Mouse (Mus musculus) ES-E14 (cell line): Measurements from ENCODE around the gene Iqce. TPM values are rescaled to one million over a fixed set of nuclear protein-coding genes. Genes with fewer than 3 reads are reported as not detected.
A peak's percentile ranks its signal among the peaks of the same experiment; 100 is the strongest.

Experiments
- DNase-seq: peaks from one replicate; pipeline ENCODE4 v3.0.0-alpha.2; 2013; ENCODE audit warnings: low read depth, low spot score
- H3K27ac ChIP-seq: 2 replicates; pipeline ENCODE4 v1.5.1; 2012; ENCODE audit warnings: low read depth, mild to moderate bottlenecking, low read length, moderate library complexity, mixed read lengths; ENCODE audit not compliant: poor library complexity, insufficient read depth, severe bottlenecking
- H3K36me3 ChIP-seq: 2 replicates; pipeline ENCODE4 v1.6.1; 2012; ENCODE audit warnings: mild to moderate bottlenecking, low read length, moderate library complexity, mixed read lengths; ENCODE audit not compliant: control insufficient read depth, poor library complexity, insufficient read depth, severe bottlenecking
- H3K4me1 ChIP-seq, 2 experiments: fragments of 150-350 bp in 1 of 2; sonication (generic) in 1 of 2; 2 replicates each; pipeline ENCODE4 v1.6.1; 2012; ENCODE audit warnings: low read length in 2 of 2, mild to moderate bottlenecking in 1 of 2, mixed read lengths in 1 of 2; ENCODE audit not compliant: control insufficient read depth in 2 of 2, insufficient read depth in 2 of 2, poor library complexity in 1 of 2
- H3K4me3 ChIP-seq, 2 experiments: fragments of 150-350 bp in 1 of 2; sonication (generic) in 1 of 2; 2 replicates each; pipeline ENCODE4 v1.5.1; 2012; ENCODE audit warnings: low read length in 2 of 2, low read depth in 1 of 2, mild to moderate bottlenecking in 1 of 2, mixed read lengths in 1 of 2; ENCODE audit not compliant: insufficient read depth in 1 of 2, poor library complexity in 1 of 2, severe bottlenecking in 1 of 2
- H3K9ac ChIP-seq: 2 replicates; pipeline ENCODE4 v1.6.1; 2012; ENCODE audit warnings: low read depth, mild to moderate bottlenecking, low read length, mixed read lengths; ENCODE audit not compliant: poor library complexity, insufficient read depth, severe bottlenecking
- H3K9me3 ChIP-seq: fragments of 150-350 bp; sonication (generic); 2 replicates; pipeline ENCODE4 v1.6.1; 2012; ENCODE audit warnings: low read depth, mild to moderate bottlenecking, low read length; ENCODE audit not compliant: control insufficient read depth, insufficient read depth
- CHD2 ChIP-seq: IDR thresholded peaks from 2 replicates; pipeline ENCODE4 v1.6.1; 2014; ENCODE audit warnings: mild to moderate bottlenecking, low read depth, low read length, inconsistent platforms
- HCFC1 ChIP-seq: IDR thresholded peaks from 2 replicates; pipeline ENCODE4 v1.6.1; 2012; ENCODE audit warnings: low read length, inconsistent platforms, borderline replicate concordance; ENCODE audit not compliant: insufficient read depth
- MAFK ChIP-seq: IDR thresholded peaks from 2 replicates; pipeline ENCODE4 v1.6.1; 2014; ENCODE audit warnings: mild to moderate bottlenecking, low read depth, low read length, inconsistent platforms; ENCODE audit not compliant: insufficient read depth
- ZC3H11A ChIP-seq: IDR thresholded peaks from 2 replicates; pipeline ENCODE4 v1.6.1; 2012; ENCODE audit warnings: low read depth, mild to moderate bottlenecking, inconsistent platforms, low read length, borderline replicate concordance
- ZNF384 ChIP-seq: IDR thresholded peaks from 2 replicates; pipeline ENCODE4 v1.6.1; 2012; ENCODE audit warnings: low read depth, low read length, inconsistent platforms
- in situ Hi-C, 2 experiments: fragments of 600-800 bp; cut with MboI; formaldehyde crosslinking; loops; one replicate each; pipeline ENCODE4 v1.15.1; 2025; ENCODE audit warnings: low sequenced_read_pairs in 2 of 2, inconsistent platforms in 1 of 2; ENCODE audit not compliant: unreplicated experiment in 2 of 2
- total RNA-seq: library from RNA; depleted of rRNA; stranded (reverse); fragments of 300-350 nt; gene quantifications from 2 replicates; pipeline ENCODE4 v1.2.3, GENCODE M21; 2012

Gene Iqce
- total RNA-seq, 1 experiment: 9.9 TPM

GRCm38 (mm10) chr5:140735297-140735696 lies 33.1 kb upstream of the Iqce start:
- in situ Hi-C loops: no loop called here
- peaks cover 0 to 6% of the 10 kb centered on the region in 2 experiments; a peak in 1 of 4 replicates for H3K4me1 ChIP-seq
- no peak for DNase-seq
- TF ChIP-seq CHD2 (no peak), HCFC1 (no peak), MAFK (no peak), ZNF384 (no peak), ZC3H11A (no peak)
- H3K4me3 ChIP-seq: peak overlapping the region; percentile 63 to 75
- H3K9me3 ChIP-seq: no peaks in the 10 kb centered on the region
- H3K27ac ChIP-seq: no peak overlapping the region
- peak overlapping the region; percentile 65 for H3K9ac ChIP-seq
- no peaks in the 10 kb centered on the region for H3K36me3 ChIP-seq

- peaks cover 0 to 6% of the 10 kb centered on the region in 2 experiments; a peak in 1 of 4 replicates for H3K4me1 ChIP-seq
- H3K4me3 ChIP-seq: no peak overlapping the region
- TF ChIP-seq MAFK (no peak), CHD2 (no peak), HCFC1 (no peak), ZNF384 (no peak), ZC3H11A (no peak)
- no peak overlapping the region for H3K27ac ChIP-seq
- DNase-seq: no peak
- H3K9ac ChIP-seq: no peak overlapping the region
- in situ Hi-C loops: no loop called here
- H3K36me3 ChIP-seq: no peaks in the 10 kb centered on the region
- H3K9me3 ChIP-seq: no peaks in the 10 kb centered on the region
Observed at GRCm38 (mm10) chr5:140733336-140733735, 31.2 kb upstream of the Iqce start.

- no peak overlapping the region for H3K4me3 ChIP-seq
- no peak overlapping the region for H3K27ac ChIP-seq
- no peak for DNase-seq
- H3K36me3 ChIP-seq: no peaks in the 10 kb centered on the region
- no peaks in the 10 kb centered on the region for H3K9me3 ChIP-seq
- in situ Hi-C loops: no loop called here
- TF ChIP-seq MAFK: no peak
- TF ChIP-seq ZC3H11A: no peak
- TF ChIP-seq HCFC1: no peak
- no peak for TF ChIP-seq ZNF384
- no peak for TF ChIP-seq CHD2
- H3K9ac ChIP-seq: no peak overlapping the region
- peaks cover 0 to 5% of the 10 kb centered on the region in 2 experiments; a peak in 1 of 4 replicates for H3K4me1 ChIP-seq
Observed at GRCm38 (mm10) chr5:140732195-140732594, 30.0 kb upstream of the Iqce start.

- Histone ChIP-seq H3K9ac (no peak overlapping the region), H3K27ac (no peak overlapping the region), H3K36me3 (no peaks in the 10 kb centered on the region), H3K4me3 (no peak overlapping the region), H3K9me3 (no peaks in the 10 kb centered on the region), H3K4me1 (peaks cover 0 to 3% of the 10 kb centered on the region in 2 experiments; a peak in 1 of 4 replicates)
- TF ChIP-seq HCFC1 (no peak), CHD2 (no peak), ZNF384 (no peak), ZC3H11A (no peak), MAFK (no peak)
- DNase-seq: no peak
- in situ Hi-C loops: no loop called here
Observed at GRCm38 (mm10) chr5:140731040-140731797, 29.0 kb upstream of the Iqce start.
